Mouse (Mus musculus) heart, postnatal 10 days (tissue): ENCODE data around the gene Flnc. TPM values are rescaled to one million over a fixed set of nuclear protein-coding genes. Genes with fewer than 3 reads are reported as not detected.

Source experiments
- DNase-seq, 2 experiments: peaks; one replicate each; pipeline ENCODE4 v3.0.0; 2021
- intact Hi-C: fragments of 180-260 bp; cut with DNase I; formaldehyde crosslinking; loops from one replicate; pipeline ENCODE4 v1.15.1; 2025
- microRNA-seq, 2 experiments: library from miRNA; unstranded; fragments of <30 nt; microRNA quantifications; one replicate each; pipeline ENCODE4 v1.2.0; 2022
- total RNA-seq, 2 experiments: library from RNA; stranded (reverse); gene quantifications; 2 replicates each; pipeline ENCODE4 v1.2.3; 2021

Flnc gene
- total RNA-seq, 2 experiments from 2014 or later: 214 to 246 TPM

DNA sequence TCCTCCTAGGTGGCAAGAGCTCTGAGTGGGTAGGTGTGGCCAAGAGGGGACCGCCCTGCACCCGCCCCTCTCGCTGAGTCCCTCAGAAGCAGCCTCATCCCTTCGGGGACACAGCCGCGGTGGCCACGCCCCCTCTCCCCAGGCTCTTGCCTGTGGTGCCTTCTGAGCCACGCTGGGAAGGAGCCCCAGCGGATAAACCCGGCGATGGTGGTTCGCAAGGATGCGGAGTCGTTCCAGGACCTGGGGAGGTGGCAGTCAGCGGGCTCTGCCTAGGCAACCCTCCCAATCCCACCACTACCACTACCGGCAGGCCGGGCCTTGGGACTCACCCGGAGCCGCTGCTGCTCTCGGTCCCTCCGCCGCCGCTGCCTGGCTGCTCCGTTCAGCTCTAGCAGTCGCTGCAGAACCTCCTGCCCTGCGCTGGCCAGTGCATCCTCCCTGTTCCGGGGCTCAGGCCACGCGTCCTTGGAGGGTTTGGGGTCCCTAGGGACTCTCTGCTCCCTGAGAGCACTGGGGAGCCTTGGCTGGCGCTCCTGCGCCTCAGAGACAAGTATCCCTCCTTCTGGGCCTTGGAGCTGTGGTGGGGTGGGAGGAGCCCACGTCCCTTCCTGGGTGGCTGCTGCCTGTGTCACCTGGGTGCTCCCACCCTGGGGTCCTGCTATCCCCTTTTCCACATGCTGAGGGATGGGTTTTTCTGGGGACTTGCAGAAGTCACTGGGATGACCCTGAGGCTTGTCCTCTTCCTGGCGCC is 41.1 kb downstream of the Flnc start:
- intact Hi-C loops: no loop called here
- peak; percentile 71 for DNase-seq

- no peak for DNase-seq
- intact Hi-C loops: no loop called here
Measured at GRCm38 (mm10) chr6:29474736-29475135, 41.7 kb downstream of the Flnc start.

GRCm38 (mm10) chr6:29482691-29483090 is 49.6 kb downstream of the Flnc start:
- no peak for DNase-seq
- intact Hi-C loops: no loop called here

DNA sequence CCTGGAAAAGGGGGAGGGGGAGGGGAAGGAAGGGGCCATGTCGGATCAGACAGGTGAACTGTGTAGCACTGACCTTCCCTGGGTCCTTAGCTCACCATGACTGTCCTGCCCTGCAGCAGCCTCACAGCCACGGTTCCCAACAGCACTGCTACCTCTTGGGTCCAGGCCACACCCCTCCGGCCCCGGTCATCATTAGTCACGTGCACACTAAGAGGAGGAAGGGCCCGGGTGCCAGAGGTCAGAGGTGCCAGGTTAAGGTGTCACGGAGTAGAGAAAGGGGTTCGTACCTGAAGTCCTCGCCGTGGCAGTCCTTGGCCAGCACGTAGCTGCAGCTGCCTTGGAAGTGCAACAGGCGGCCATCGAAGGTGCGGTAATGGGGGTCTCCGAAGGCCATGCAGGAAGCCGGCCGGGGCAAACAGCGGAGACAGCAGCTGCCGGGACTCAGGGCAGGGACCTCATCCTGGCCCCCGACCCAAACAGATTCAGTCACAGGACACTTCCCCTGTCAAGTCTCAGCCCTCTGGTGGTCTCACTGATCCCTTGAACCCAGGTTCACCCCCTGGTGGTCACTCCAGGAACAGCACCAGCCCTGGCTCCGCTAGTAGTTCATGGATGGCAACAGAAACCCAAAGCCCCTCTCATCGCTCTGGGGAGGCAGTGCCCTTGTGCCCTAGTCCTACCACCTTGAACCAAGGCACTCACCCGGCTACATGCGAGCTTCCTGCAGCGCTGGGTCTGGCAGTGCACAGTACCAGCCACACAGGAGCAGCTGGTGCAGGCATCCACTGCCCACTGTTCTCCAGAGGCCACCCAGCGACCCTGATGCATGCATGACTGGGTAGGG is 51.9 kb downstream of the Flnc start:
- intact Hi-C loops: loop anchor here (5.0 kb wide), 2 partner anchors 93 to 183 kb away; no protein-coding TSS in a partner anchor
- peak; percentile 68 to 84 for DNase-seq

GRCm38 (mm10) chr6:29485951-29486350 is 52.9 kb downstream of the Flnc start:
- DNase-seq: no peak
- intact Hi-C loops: loop anchor here (5.0 kb wide), 2 partner anchors 94 to 184 kb away; no protein-coding TSS in a partner anchor

DNA sequence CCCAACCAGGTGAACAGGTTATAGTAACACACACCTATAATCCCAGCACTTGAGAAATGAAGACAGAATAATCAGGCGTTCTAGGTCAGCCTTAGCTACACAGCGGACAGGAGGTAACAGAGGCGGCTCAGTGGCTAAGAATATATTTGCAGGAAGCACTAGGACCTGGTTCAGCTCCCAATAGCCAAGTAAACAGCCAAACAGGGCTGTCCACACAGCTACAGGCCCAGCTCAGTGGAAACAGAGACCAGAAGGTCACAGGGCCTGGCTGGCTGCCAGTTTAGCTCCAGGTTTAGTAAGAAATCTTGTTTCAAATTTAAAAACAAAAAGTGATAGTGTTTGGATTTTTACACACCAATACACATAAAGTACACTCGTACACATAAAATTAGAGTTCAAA is 61.0 kb downstream of the Flnc start:
- intact Hi-C loops: no loop called here
- peak; percentile 17 to 35 for DNase-seq

DNA sequence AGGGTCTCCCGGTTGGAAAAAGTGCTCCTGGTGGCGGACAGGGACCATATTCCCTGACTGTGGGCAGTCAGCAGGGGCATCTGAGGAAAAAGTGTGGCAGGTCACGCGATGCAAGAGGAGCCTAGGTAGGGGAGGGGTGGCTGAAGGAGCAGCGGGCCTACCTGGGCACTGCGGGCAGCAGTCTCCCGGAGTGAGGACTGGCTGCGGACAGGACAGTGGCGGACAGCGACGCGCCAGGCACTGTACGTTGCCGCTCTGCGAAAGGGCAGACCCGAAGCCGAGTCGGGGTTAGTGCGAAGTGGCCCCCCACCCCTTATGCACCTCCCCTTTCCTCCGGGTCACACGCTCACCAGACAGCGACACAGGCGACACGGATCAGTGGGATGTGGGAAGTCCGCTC is 63.2 kb downstream of the Flnc start:
- DNase-seq: no peak
- intact Hi-C loops: no loop called here

DNA sequence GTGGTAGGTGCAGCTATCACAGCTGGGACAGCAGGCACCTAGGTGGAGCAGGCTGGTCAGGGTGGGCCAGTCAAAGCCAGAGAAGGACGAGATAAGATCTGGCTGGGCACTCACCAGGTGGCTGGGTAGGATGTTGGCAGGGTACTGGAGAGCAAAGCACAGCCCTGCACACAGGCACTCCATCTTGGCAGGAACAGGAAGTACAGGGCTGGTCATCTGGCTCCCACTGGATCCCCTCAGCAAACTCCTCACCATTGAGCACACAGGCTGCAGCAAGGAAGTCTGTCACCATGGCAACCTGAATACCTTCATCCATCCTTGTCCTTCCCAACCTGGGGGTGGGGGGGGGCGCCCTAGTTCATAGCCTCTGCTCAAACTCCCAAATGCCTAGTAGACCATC is 64.7 kb downstream of the Flnc start:
- intact Hi-C loops: no loop called here
- no peak for DNase-seq

DNA sequence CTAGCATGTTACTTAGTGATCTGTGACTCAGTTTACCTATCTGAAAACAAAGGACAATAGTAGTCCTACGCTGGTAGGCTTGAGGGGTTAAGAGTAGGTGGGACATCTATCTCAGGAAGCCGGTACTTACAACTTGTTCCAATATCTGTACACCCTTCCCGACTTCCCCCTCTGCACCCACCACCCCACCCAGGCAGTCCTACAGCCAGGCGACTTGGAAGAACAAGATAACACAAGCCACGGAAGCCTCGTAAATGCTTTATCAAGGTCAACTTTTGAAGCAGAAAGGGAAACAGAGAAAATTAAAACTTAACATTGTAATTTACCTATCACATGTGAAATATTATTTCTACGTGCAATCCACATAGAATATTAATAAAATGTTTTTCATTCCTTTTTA is 67.1 kb downstream of the Flnc start:
- intact Hi-C loops: no loop called here

DNA sequence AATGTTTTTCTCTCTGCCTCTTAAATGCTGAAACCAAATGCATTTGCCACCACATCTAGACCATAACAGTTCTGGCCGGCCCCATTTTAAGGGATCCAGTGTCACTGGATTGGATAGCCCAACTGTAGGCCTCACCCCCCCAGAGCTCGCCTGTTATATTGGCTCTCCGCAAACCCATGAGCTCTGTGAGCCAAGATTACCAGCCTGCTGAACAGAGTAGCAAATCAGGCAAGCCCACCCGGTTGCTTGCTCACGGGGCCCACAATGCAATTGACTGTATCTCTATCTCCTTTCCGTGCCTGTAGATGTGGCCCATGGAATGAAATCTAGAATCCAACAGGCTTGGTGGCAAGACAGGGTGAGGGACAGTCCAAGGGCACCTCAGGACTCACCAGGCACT is 67.8 kb downstream of the Flnc start:
- DNase-seq: no peak
- intact Hi-C loops: no loop called here

More for the DNA sequence above, 67.1 kb downstream of the Flnc start:
- no peak for DNase-seq

GRCm38 (mm10) chr6:29501599-29501998 is 68.5 kb downstream of the Flnc start:
- intact Hi-C loops: no loop called here
- no peak for DNase-seq

- intact Hi-C loops: no loop called here
Measured at GRCm38 (mm10) chr6:29505493-29505892, 72.4 kb downstream of the Flnc start.

GRCm38 (mm10) chr6:29506834-29507233 is 73.8 kb downstream of the Flnc start:
- intact Hi-C loops: no loop called here
- no peak for DNase-seq

More at GRCm38 (mm10) chr6:29505493-29505892, 72.4 kb downstream of the Flnc start:
- no peak for DNase-seq

- peak in 1 of 2 experiments; percentile 41 for DNase-seq
- intact Hi-C loops: no loop called here
Measured at GRCm38 (mm10) chr6:29507447-29508309, 74.6 kb downstream of the Flnc start, which contains the start of gene Kcp. TSS of gene Kcp (minus strand) at chr6:29507952.

DNA sequence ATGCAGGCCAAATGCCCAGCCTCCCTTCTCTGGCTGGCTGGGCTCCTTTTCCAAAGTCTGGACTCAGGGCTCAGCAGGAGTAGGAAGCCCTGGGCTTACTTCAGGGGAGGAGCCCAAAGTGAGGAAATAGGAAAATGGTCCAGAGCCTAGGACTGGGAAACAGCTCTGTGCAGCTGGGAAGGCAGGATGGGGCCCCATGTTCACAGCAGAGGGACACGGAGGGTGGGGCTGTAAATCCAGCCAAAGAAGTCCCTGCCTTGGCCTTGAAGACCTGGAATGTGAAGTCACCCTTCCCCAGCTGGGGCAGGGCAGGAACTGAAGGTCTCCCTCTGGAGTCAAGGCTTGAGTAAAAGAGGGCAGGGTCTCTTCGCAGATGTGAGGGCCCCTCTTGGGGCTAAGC is 76.0 kb downstream of the Flnc start:
- DNase-seq: peak; percentile 52 to 62
- intact Hi-C loops: no loop called here

Small RNA genes lying within 50 kb of the gene (microRNA-seq; reads per million reads assigned to microRNA genes)
- gene Gm26220 (0 reads per million in 2 experiments), gene Gm44354 (0 reads per million in 2 experiments)

Other genes starting within 250 kb of the Flnc start
- 10 to 100 TPM; 35.2 to 41.5 TPM for gene Impdh1, start 216.9 kb upstream of the Flnc start, total RNA-seq
- gene Hilpda, start 160.8 kb upstream of the Flnc start, total RNA-seq: 1 to 10 TPM; 7.3 to 9.8 TPM
- gene Fam71f2, start 153.7 kb upstream of the Flnc start, total RNA-seq: not detected
- gene Fam71f1, start 114.1 kb upstream of the Flnc start, total RNA-seq: not detected
- 100 to 1,000 TPM; 327 to 353 TPM for gene Calu, start 85.2 kb upstream of the Flnc start, total RNA-seq
- gene Opn1sw, start 44.8 kb upstream of the Flnc start, total RNA-seq: not detected
- gene Ccdc136, start 36.9 kb upstream of the Flnc start, total RNA-seq: 1 to 10 TPM; 6.1 to 7.9 TPM
- gene Atp6v1f, start 34.5 kb downstream of the Flnc start, total RNA-seq: 100 to 1,000 TPM; 118 to 124 TPM
- not detected for gene Atp6v1fnb, start 38.2 kb downstream of the Flnc start, total RNA-seq
- 10 to 100 TPM; 18.9 to 19.9 TPM for gene Kcp, start 74.7 kb downstream of the Flnc start, total RNA-seq
- gene Irf5, start 93.4 kb downstream of the Flnc start, total RNA-seq: 1 to 10 TPM; 3.4 to 4.7 TPM
- gene Tnpo3, start 176.6 kb downstream of the Flnc start, total RNA-seq: 10 to 100 TPM; 42.5 to 48.5 TPM